ENCODE assay signal across 18 mouse cellular contexts in the genomic region with DNA sequence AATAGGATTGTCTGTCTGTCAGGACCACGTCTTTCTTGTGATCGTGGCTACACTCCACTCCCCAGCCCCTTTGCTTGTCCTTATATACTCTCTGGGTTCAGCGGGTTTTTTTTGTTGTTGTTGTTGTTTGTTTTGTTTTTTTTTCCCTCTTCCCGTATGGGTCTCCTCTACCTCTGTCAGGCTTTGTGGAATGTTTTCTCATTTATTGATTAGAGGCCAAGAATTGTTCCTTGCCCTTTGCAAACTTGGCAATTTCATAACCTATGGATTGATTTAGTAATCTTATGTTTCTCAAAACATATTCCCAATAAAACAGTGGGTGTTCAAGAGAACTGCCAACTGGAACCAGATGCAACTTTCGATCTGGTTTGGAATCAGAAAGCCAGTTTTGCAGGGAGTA. TPM values are rescaled to one million over a fixed set of nuclear protein-coding genes. Genes with fewer than 3 reads are reported as not detected.
DNase-seq lines count a peak whose midpoint lies in the region; TF ChIP-seq lines count a peak whose summit lies in the region.
"Not testable (repeated sequence)": the region's sequence is repeated elsewhere in the genome, so short reads cannot be mapped to it uniquely, and the experiment has no call there.
"Had no signal": no experiment of that assay in that cellular context is flagged by ENCODE, and none has a peak within 500 bp of the region (broad histone marks: within the 10 kb centered on the region; RNA-seq: fewer than 3 reads in every experiment).

Gene Mup11 (minus strand): TSS at position 101 of the 400 bp plus-strand sequence.

- not testable (repeated sequence) for H3K27ac ChIP-seq in bone marrow, adult 2 months (ENCODE audit: control insufficient read depth, insufficient read depth, low read depth, low read length, poor library complexity); liver, adult 2 months (replicated peaks; ENCODE audit: insufficient read depth, low read depth, low read length)

- WGBS in bone marrow, adult 2 months, result 75% methylated on average over 5 of the region's 5 CpGs
- WGBS in liver, adult 2 months, result 22% methylated on average over 4 of the region's 5 CpGs

- not testable (repeated sequence) for TF ChIP-seq POLR2A in bone marrow, adult 2 months (IDR thresholded peaks at IDR 0.05; ENCODE audit: borderline replicate concordance, control insufficient read depth, low read depth, low read length); liver, adult 2 months (IDR thresholded peaks at IDR 0.05; ENCODE audit: extremely low read depth, insufficient read depth, low read length)

- H3K79me2 ChIP-seq in liver, adult 2 months (ENCODE audit: control insufficient read depth, insufficient read depth, low read length), result not testable (repeated sequence)

- H3K9ac ChIP-seq in liver, adult 2 months (ENCODE audit: low read depth, low read length), result not testable (repeated sequence)

- not testable (repeated sequence) for H3K27me3 ChIP-seq in liver, adult 2 months (ENCODE audit: control insufficient read depth, insufficient read depth, low read length)

- H3K4me1 ChIP-seq in bone marrow, adult 2 months (ENCODE audit: control insufficient read depth, insufficient read depth, low read length); liver, adult 2 months (ENCODE audit: control insufficient read depth, insufficient read depth, low read length): not testable (repeated sequence)

- not testable (repeated sequence) for DNase-seq in liver, adult 2 months (ENCODE audit: extremely low read depth, low read depth, low spot score)

- not testable (repeated sequence) for H3K36me3 ChIP-seq in liver, adult 2 months (ENCODE audit: control insufficient read depth, insufficient read depth, low read length)

- not testable (repeated sequence) for TF ChIP-seq CTCF in bone marrow, adult 2 months (IDR thresholded peaks at IDR 0.05; ENCODE audit: control insufficient read depth, insufficient read depth, low read length); liver, adult 2 months (IDR thresholded peaks at IDR 0.05; ENCODE audit: low read depth, low read length)

- not testable (repeated sequence) for H3K4me3 ChIP-seq in bone marrow, adult 2 months (replicated peaks; ENCODE audit: control insufficient read depth, low read depth, low read length); liver, adult 2 months (ENCODE audit: insufficient read depth, low read depth, low read length)

RNA-seq across cellular contexts. Expression of gene Mup11, which starts in this region (rescaled TPM):
- polyA plus RNA-seq in bone marrow, adult 2 months (2011; ENCODE audit: insufficient read depth, insufficient read length, low replicate concordance, missing spikeins), result 15.2 and 82.9 TPM in 2 replicates
- 111 and 302 TPM in 2 replicates for total RNA-seq in liver, adult 2 months (2014; rRNA removed)
- polyA plus RNA-seq in liver, adult 2 months (2012; rRNA removed), result 16.4 and 99.2 TPM in 2 replicates
- total RNA-seq: adrenal gland, postnatal 10 days; adrenal gland, postnatal 14 days; adrenal gland, postnatal 25 days; adrenal gland, postnatal 36 days; adrenal gland, postnatal 4 days; CH12.LX; ES-E14; G1E; MEL had no signal
- polyA plus RNA-seq: activated CD4-positive, CD25-positive, alpha-beta regulatory T cell, adult 4 months; adrenal gland, adult 2 months; brain, embryonic 14.5 days; C2C12; CD4-positive, CD25-positive, alpha-beta regulatory T cell, adult 4 months; cerebellum, adult 2 months; G1E; Patski had no signal
